Mouse (Mus musculus): ENCODE measurements around the gene Usp3. TPM values are rescaled to one million over a fixed set of nuclear protein-coding genes. Genes with fewer than 3 reads are reported as not detected.

Gene Usp3
- polyA plus RNA-seq, 1 experiment from 2014 or later, result 19.8 TPM

- H3K27ac ChIP-seq (ENCODE audit: low read depth), result peak overlapping the region; percentile 95
- peaks cover 29% of the 10 kb centered on the region for H3K4me1 ChIP-seq (ENCODE audit: insufficient read depth)
- no peaks in the 10 kb centered on the region for H3K27me3 ChIP-seq (ENCODE audit: insufficient read depth, low read length)
- peak overlapping the region; percentile 94 for H3K4me2 ChIP-seq (ENCODE audit: low read depth, low read length)
- DNase-seq (no peak), ATAC-seq (no peak)
- WGBS (ENCODE audit: insufficient replicate concordance), result 2% methylated on average over 2 of the region's 2 CpGs
- peaks cover 57% of the 10 kb centered on the region for H3K36me3 ChIP-seq (replicated peaks; ENCODE audit: insufficient read depth, low read length)
- H3K9me3 ChIP-seq (ENCODE audit: low read length), result no peaks in the 10 kb centered on the region
- peak overlapping the region; percentile 68 for H3K9ac ChIP-seq (replicated peaks)
- H3K4me3 ChIP-seq (ENCODE audit: low read depth, low read length), result peak overlapping the region; percentile 61
- TF ChIP-seq CTCF (IDR thresholded peaks at IDR 0.05; ENCODE audit: low read depth), result no peak
- TF ChIP-seq EP300 (IDR thresholded peaks at IDR 0.05; ENCODE audit: low read depth), result no peak
These were observed 82.0 kb downstream of the Usp3 start for GRCm38 (mm10) chr9:66510944-66511343.

DNA sequence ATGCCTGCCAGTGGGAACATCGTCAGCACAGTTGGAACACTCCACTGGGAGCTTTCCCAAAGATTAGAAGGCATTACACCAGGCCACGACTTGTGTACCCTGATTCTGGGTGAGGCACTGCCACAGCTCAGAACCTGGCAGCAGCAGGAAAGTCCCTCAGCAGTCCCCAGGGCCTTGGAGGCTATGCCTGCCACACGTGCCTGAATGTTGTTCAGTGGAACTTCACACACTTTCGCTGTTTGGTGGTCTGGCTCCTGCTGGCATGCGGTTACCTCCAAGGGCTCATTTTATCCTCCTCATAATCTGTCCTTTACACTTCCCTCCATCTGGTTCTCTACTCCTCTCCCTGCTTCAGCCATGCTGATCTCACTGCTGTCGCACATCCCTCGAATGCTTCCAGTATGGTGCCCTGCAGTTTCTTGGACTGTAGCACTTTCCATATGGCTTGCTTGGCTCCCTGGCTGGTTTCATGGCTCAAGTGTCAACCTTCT, 82.5 kb downstream of the Usp3 start:
- Histone ChIP-seq H3K9ac (replicated peaks) (no peak overlapping the region), H3K27me3 (ENCODE audit: insufficient read depth, low read length) (no peaks in the 10 kb centered on the region), H3K27ac (ENCODE audit: low read depth) (no peak overlapping the region), H3K4me1 (ENCODE audit: insufficient read depth) (peaks cover 30% of the 10 kb centered on the region), H3K4me3 (ENCODE audit: low read depth, low read length) (peak overlapping the region; percentile 61; the same call in 1 of the 2 replicates), H3K4me2 (ENCODE audit: low read depth, low read length) (peak overlapping the region; percentile 94), H3K36me3 (replicated peaks; ENCODE audit: insufficient read depth, low read length) (peaks cover 57% of the 10 kb centered on the region), H3K9me3 (ENCODE audit: low read length) (no peaks in the 10 kb centered on the region)
- DNase-seq, result no peak
- WGBS (ENCODE audit: insufficient replicate concordance), result 86% methylated on average over 7 of the region's 7 CpGs
- no peak for ATAC-seq
- TF ChIP-seq EP300 (IDR thresholded peaks at IDR 0.05; ENCODE audit: low read depth) (no peak), CTCF (IDR thresholded peaks at IDR 0.05; ENCODE audit: low read depth) (no peak)

DNA sequence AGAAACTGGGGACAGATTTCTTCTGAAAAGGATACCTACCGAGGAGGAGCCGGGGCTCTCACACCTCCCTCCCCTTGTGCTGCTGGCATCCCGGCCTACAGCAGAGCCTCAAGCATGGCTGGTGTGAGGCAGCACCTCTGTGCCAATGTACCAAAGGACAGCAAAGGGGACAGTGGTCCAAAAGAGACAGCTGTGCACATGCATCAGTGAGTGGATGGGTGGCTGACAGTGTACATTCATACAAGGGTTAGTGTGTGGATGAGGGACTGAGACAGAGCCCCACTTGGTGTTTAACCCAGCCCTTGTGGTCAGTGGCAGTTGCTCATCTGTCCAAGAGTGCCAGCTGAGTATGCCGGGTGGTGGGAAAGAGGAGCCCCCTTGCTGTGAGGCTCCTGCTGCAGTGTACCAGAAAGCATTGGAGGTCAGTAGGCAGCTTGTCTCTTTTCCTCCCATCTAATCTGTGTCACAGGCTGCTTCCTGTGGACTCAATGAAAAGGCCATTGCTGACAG, 84.0 kb downstream of the Usp3 start:
- H3K4me1 ChIP-seq (ENCODE audit: insufficient read depth), result peaks cover 42% of the 10 kb centered on the region
- H3K27me3 ChIP-seq (ENCODE audit: insufficient read depth, low read length), result no peaks in the 10 kb centered on the region
- no peak for ATAC-seq

DNA sequence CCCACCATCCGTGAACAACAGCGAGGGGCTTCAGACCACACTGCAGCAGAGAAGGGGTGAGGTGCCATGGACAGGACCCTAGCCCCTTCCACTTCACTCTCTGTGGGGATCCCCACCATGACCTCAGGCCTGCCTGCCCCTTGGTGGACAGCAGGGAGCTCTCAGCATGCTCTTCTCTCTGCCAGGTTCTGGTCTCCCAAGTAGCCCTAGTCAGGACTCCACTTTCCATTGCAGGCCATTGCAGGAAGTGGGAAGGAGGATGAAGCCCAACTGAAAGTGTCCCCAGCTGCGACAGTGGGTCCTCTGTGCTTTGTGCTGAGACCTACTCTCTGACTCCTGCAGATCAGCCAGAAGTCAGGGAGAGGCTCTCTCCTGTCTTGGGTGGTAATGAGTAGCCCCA, 85.3 kb downstream of the Usp3 start:
- Histone ChIP-seq H3K4me2 (ENCODE audit: low read depth, low read length) (no peak overlapping the region), H3K27me3 (ENCODE audit: insufficient read depth, low read length) (no peaks in the 10 kb centered on the region), H3K4me3 (ENCODE audit: low read depth, low read length) (no peak overlapping the region), H3K9ac (replicated peaks) (no peak overlapping the region), H3K4me1 (ENCODE audit: insufficient read depth) (peaks cover 40% of the 10 kb centered on the region), H3K9me3 (ENCODE audit: low read length) (no peaks in the 10 kb centered on the region), H3K36me3 (replicated peaks; ENCODE audit: insufficient read depth, low read length) (peaks cover 68% of the 10 kb centered on the region), H3K27ac (ENCODE audit: low read depth) (no peak overlapping the region)
- no peak for TF ChIP-seq EP300 (IDR thresholded peaks at IDR 0.05; ENCODE audit: low read depth)
- TF ChIP-seq CTCF (IDR thresholded peaks at IDR 0.05; ENCODE audit: low read depth), result no peak
- ATAC-seq (no peak), DNase-seq (no peak)
- 91% methylated on average over 3 of the region's 3 CpGs for WGBS (ENCODE audit: insufficient replicate concordance)

More for the DNA sequence above, 84.0 kb downstream of the Usp3 start:
- H3K4me3 ChIP-seq (ENCODE audit: low read depth, low read length), result no peak overlapping the region
- DNase-seq, result no peak
- peaks cover 67% of the 10 kb centered on the region for H3K36me3 ChIP-seq (replicated peaks; ENCODE audit: insufficient read depth, low read length)
- H3K27ac ChIP-seq (ENCODE audit: low read depth), result no peak overlapping the region
- TF ChIP-seq CTCF (IDR thresholded peaks at IDR 0.05; ENCODE audit: low read depth), result no peak
- TF ChIP-seq EP300 (IDR thresholded peaks at IDR 0.05; ENCODE audit: low read depth), result no peak
- no peak overlapping the region for H3K9ac ChIP-seq (replicated peaks)
- no peak overlapping the region for H3K4me2 ChIP-seq (ENCODE audit: low read depth, low read length)
- WGBS (ENCODE audit: insufficient replicate concordance), result 62% methylated on average over 4 of the region's 4 CpGs
- no peaks in the 10 kb centered on the region for H3K9me3 ChIP-seq (ENCODE audit: low read length)

DNA sequence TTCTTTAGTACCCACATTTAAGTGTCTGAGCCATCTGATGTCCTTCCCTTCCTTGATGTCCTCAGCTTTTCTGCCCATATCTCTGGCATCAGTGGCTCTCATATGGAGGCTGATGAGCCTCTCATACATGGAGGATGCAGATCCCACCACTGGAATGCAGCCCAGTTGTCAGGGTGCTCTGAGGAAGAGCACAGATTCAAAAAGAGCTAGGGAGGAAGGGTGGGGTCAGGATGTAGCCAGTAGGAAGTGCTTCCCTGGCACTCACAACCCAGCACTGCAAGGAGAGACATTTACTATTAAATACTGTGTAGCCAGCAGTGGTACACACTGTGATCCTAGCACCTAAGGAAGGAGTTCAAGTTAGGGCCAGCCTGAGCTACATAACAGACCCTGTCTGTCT, 86.5 kb downstream of the Usp3 start:
- ATAC-seq (no peak), DNase-seq (no peak)
- Histone ChIP-seq H3K27ac (ENCODE audit: low read depth) (peak overlapping the region; percentile 92), H3K4me1 (ENCODE audit: insufficient read depth) (peaks cover 36% of the 10 kb centered on the region), H3K4me2 (ENCODE audit: low read depth, low read length) (peak overlapping the region; percentile 33), H3K4me3 (ENCODE audit: low read depth, low read length) (no peak overlapping the region), H3K36me3 (replicated peaks; ENCODE audit: insufficient read depth, low read length) (peaks cover 80% of the 10 kb centered on the region), H3K9ac (replicated peaks) (peak overlapping the region; percentile 46; the same call in 1 of the 2 replicates), H3K9me3 (ENCODE audit: low read length) (no peaks in the 10 kb centered on the region), H3K27me3 (ENCODE audit: insufficient read depth, low read length) (no peaks in the 10 kb centered on the region)
- TF ChIP-seq CTCF (IDR thresholded peaks at IDR 0.05; ENCODE audit: low read depth) (no peak), EP300 (IDR thresholded peaks at IDR 0.05; ENCODE audit: low read depth) (no peak)

DNA sequence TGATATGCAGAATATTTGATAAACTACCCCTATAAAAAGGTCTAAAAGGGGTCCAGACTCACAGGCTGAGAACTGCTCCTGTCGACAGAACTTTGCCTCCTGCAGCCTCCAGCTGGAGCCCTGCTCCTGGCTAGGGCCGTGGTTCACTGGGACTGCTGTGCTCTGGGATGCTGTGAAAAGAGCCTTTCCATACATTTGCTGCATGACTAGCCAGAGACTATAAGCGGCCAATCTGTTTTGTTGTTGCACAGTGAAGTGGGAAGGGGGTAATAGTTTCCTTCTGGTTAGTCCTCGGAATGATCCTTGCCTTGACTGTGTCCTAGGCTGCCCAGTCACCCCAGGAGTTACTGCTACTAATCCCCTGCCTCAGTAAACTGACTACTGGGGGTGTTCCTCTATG, 86.9 kb downstream of the Usp3 start:
- H3K9me3 ChIP-seq (ENCODE audit: low read length), result no peaks in the 10 kb centered on the region
- no peak for TF ChIP-seq EP300 (IDR thresholded peaks at IDR 0.05; ENCODE audit: low read depth)
- TF ChIP-seq CTCF (IDR thresholded peaks at IDR 0.05; ENCODE audit: low read depth), result no peak
- 69% methylated on average over 4 of the region's 4 CpGs for WGBS (ENCODE audit: insufficient replicate concordance)
- no peak for DNase-seq
- ATAC-seq, result peak; percentile 37
- H3K27ac ChIP-seq (ENCODE audit: low read depth), result peak overlapping the region; percentile 92
- peak overlapping the region; percentile 46 for H3K9ac ChIP-seq (replicated peaks)
- H3K36me3 ChIP-seq (replicated peaks; ENCODE audit: insufficient read depth, low read length), result peaks cover 84% of the 10 kb centered on the region
- no peaks in the 10 kb centered on the region for H3K27me3 ChIP-seq (ENCODE audit: insufficient read depth, low read length)
- H3K4me3 ChIP-seq (ENCODE audit: low read depth, low read length), result 0 out of 2 replicates have a peak overlapping the region, but pooled peaks have one; percentile 5
- peak overlapping the region; percentile 33 for H3K4me2 ChIP-seq (ENCODE audit: low read depth, low read length)
- peaks cover 34% of the 10 kb centered on the region for H3K4me1 ChIP-seq (ENCODE audit: insufficient read depth)

Data from liver, postnatal 0 days (tissue).